Mouse (Mus musculus): ENCODE data around the gene Olfr1033.
"Not testable (repeated sequence)": the region's sequence is repeated elsewhere in the genome, so short reads cannot be mapped to it uniquely, and the experiment has no call there.

The Olfr1033 gene

DNA sequence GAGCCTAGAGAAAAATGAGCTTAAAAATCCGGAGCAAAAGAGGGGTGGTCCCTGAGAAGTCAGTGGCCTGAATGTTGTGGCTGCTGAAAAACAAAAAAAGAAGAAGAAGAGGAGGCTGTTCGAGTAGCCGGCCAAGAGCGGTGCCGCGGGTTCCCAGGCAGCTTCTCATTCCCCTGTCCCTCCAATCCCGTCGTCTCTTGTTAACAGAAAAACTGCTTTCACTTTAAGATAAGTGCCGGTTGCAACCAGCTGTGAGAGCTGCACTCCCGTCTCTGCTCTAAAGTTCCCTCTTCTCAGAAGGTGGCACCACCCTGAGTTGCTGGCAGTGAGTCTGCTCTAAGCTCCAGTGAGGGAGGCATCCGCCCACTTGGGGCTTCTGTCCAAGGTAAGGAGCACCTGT, at the start of gene Olfr1033:
Gene Olfr1033, plus strand, starts transcription at position 228 of the 400 bp plus-strand sequence.
- DNase-seq: not testable (repeated sequence)

DNA sequence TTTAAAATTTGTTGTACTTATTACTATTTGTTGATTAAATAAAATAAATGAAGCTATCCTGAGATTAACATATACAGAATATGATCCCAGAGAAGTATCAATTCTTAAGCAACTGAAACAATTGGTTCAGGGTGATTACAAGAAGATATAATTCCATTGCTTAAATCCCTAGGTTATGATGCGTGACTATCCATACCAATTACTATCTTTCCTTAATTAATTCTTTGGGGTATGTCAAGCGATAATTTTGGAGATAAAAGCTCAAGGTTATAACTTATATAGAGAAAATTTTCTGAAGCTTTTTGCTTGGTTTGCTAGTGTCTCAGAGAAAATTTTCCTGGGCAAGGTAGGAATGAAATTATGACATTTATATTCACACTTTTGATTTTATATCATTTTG, 46.8 kb upstream of the Olfr1033 start, which contains the start of gene Olfr1029:
Gene Olfr1029, plus strand, starts transcription at position 301 of the 400 bp plus-strand sequence.
- no peak for DNase-seq

DNA sequence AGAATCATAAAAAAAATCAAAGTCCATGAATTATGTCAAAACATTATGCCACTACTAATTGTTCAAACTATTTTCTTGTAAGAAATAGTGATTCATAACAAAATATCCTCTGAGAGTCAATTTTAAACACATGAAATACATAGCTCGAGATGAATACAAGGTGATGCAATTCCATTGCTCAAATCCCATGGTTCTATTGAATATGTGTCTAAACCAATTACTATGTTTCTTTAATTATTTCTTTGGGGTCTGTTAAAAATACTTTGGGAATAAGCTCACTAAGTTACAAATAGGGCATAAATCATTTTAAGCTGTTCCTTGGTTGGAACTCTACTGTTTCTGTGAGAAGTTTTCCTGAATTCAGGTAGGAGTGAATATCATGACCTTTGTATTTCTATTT, 41.5 kb upstream of the Olfr1033 start, which contains the start of gene Olfr1030:
Gene Olfr1030, plus strand, starts transcription at position 301 of the 400 bp plus-strand sequence.
- DNase-seq: no peak

DNA sequence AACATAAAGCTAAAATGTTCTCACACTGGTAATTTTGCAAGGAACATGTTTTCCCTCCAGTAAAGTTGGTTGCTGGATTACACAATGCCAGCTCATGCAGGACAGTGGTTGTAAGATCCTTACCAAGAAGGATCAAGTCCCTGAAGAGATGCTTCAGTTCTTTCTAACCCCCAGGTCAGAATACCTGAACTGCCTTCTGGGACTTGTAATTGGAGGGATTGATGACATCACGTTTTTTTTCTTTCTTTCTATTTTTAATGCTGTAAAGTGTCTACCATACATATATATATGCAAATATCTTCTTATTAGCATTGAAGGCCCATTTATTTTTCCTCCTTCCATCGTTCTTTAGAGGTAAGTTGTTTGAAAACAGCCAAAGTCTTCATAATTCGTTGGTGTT, 30.4 kb upstream of the Olfr1033 start, which contains the start of gene Olfr1031:
Gene Olfr1031, plus strand, starts transcription at position 301 of the 400 bp plus-strand sequence.
- DNase-seq: no peak

DNA sequence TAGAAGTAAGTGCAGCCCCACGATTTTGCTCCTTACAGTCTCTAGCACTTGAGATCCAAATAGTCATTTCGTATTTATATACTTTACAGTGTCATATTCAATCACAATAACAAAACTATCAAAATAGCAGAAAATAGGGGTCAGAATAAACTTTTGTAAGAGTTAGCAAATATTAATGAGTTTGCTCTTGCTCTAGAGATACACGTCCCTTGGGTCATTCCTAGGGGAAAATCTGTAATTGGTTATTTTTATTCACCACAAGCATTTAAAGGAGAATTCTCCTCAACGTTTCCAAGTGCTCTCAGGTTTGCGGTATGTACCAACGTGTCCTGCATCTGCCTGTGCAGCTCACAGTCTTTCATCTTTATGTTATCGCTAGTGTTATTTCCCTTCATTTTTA, 15.2 kb upstream of the Olfr1033 start, which contains the start of gene Olfr1032:
Gene Olfr1032, plus strand, starts transcription at position 301 of the 400 bp plus-strand sequence.
- no peak for DNase-seq

- not testable (repeated sequence) for DNase-seq
Measured at GRCm38 (mm10) chr2:86021518-86021917, 1.1 kb downstream of the Olfr1033 start.

GRCm38 (mm10) chr2:86045561-86045960, 25.1 kb downstream of the Olfr1033 start, which contains the start of gene Olfr1034:
Gene Olfr1034 (plus strand): TSS chr2:86045861.
- no peak for DNase-seq

DNA sequence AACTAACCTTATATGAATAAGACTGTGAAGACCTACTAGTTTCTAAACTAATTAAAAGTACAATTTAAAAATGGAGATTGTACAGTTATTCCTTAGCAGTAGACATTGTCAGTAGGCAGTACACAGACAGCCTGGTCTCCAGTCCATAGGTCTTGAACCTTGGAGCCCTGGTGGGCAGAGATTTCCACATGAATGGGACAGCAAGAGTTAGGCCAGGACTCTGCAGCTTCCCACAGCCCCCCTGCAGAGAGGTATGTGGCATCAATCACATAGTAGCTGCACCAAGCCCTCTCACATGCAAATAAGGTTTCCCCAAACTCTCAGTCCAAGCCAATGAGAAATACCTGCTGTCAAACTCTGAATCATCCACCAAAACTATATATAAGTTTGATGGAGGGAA, 30.3 kb downstream of the Olfr1033 start:
- DNase-seq: not testable (repeated sequence)

GRCm38 (mm10) chr2:86063766-86064165, 43.3 kb downstream of the Olfr1033 start:
- DNase-seq: not testable (repeated sequence)

DNA sequence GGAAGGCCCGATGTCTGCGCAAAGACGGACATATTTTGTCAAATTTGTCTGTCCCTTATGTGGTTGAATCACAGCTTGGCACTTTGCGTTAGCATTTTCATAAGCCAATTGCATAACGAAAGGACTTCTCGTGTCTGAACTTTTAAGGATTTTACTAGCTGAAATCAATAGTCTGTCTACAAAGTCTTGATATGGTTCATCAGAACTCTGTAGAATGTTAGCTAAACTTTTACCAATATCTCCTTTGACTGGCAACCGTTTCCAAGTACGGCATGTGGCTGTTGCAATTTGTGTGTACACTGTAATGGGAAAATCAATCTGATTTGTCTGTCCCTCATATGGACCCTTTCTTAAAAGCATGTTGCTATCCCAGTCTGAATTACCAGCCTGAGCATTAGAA, 49.8 kb downstream of the Olfr1033 start:
- no peak for DNase-seq

DNA sequence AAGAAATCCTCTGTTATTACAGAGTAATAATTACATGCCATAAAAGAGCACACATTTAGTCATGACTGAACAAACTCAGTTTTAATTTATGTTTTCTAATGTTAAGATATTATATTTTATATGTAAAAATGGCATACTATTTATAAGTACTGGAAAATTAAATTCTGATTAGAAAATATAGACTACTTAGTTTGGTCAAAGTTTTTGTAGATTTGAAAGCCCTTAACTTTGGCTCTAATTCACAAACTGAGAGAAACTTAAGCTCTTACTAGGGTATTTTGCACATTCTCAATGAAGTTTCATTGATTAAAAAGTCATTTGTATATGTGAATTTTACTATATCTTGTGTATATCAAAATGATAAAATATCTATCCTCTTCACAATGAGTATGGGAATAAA, 53.3 kb downstream of the Olfr1033 start, which contains the start of gene Olfr1036:
Gene Olfr1036, plus strand, starts transcription at position 301 of the 400 bp plus-strand sequence.
- not testable (repeated sequence) for DNase-seq

DNA sequence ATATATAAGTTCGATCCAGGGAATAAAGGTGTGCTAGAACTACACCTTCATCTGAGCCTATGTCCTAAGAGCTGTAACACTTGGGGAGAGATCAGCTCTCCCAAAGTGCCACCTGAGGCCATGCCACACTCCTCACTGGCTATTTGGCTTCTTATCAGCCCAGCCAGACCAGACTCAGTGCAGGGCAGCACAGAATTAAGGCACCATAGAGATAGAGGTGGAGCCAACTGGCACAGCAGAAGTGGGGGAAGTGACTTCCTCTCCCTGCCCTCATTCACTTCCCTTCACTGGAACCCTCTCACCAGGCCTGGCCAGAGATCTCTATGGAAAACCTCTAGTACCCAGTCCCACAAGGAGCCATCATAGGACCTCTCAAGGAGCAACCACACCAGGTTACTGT, 60.0 kb downstream of the Olfr1033 start:
- not testable (repeated sequence) for DNase-seq

DNA sequence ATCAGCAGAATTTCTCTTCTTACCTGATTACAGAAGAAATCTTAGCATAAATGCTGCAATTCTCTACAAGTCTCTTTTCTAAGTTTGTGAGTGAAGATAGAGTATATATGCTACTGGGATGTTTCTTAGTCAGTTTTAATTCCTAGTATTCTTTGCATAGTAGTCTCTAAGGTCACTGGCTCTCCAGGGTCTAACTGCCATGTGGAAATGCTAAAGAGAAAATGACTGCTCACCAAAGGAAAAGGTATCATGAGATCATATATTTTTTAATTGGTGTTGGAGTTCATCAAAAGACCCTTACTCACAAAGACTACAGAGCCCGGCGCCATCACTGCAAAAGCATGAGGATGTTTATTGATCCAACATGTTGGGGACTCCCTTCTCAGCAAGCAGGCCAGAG, 66.9 kb downstream of the Olfr1033 start, which contains the start of gene Olfr1037:
Gene Olfr1037, minus strand, starts transcription at position 101 of the 400 bp plus-strand sequence.
- DNase-seq: no peak

All from cerebellum, postnatal 14 days (tissue).